Mouse (Mus musculus) liver, postnatal 0 days (tissue): ENCODE results near the gene Agbl3.

Experiments used
- CTCF ChIP-seq: sonication (generic); IDR thresholded peaks from 2 replicates; pipeline ENCODE4 v1.5.1; 2016; ENCODE audit warnings: antibody characterized with exemption, low read depth
- EP300 ChIP-seq: IDR thresholded peaks from 2 replicates; pipeline ENCODE4 v1.6.1; 2016; ENCODE audit warnings: antibody characterized with exemption, low read depth, mild to moderate bottlenecking

DNA sequence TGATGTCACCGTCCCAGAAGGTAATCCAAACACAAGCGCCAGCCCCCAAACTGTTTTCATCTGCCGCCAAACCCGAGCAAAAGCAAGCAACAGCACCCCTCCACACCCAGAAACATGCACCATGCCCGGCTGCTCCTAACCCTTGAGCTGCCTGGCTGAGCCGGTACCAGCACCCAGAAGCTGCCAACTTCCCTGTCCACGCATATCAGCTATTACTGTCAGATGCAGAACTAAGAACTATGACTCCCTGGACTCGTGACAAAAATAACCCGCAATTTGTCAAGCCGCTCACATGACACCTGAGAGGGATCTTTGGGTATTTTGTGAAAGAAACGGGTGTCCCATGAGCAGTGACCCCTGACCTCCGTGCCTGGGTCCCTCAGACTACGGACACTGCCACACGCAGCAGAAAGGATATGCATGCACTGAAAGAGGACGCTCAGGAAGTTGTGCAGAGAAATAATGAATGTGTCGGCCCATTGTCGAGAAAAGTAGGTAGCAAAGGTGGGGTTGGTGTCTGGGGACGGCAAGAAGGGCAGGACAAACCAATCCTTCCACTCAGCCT, 127.5 kb downstream of the Agbl3 start:
- TF ChIP-seq CTCF, result no peak
- no peak for TF ChIP-seq EP300
